8 mouse cellular contexts compared by ENCODE assay signal in the genomic region with DNA sequence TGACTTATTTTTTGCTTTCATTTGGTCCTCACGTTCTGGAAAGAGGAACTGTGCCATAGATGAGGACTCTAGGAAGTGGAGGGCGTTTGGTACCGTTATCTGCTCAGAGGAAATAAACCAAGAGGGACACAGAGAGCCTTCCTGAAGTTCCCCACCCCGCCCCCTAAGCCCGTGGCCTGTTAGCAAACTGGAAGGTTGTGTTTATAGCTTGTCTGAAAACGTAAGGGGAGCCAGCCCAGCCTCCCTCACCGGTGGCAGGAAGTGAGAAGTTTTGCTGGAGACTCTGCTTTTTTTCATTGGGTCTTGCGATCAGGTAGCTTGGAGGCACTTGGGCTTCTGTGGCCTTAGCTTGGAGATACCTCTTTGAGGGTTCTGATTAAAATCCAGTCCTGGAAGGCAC. TPM values are rescaled to one million over a fixed set of nuclear protein-coding genes. Genes with fewer than 3 reads are reported as not detected.
DNase-seq lines count a peak whose midpoint lies in the region; ATAC-seq and TF ChIP-seq lines count a peak whose summit lies in the region.

No protein-coding gene starts in this region.

- H3K4me1 ChIP-seq in cerebellum, adult 2 months (ENCODE audit: control insufficient read depth, insufficient read depth, low read length) = peaks cover 3% of the 10 kb centered on the region; the same call in 1 of the 2 replicates
- H3K4me1 ChIP-seq in bone marrow, adult 2 months (ENCODE audit: control insufficient read depth, insufficient read depth, low read length) = no peaks in the 10 kb centered on the region; the same call in 1 of the 2 replicates
- peaks cover 5% of the 10 kb centered on the region; the same call in 1 of the 2 replicates for H3K4me1 ChIP-seq in intestine, embryonic 15.5 days (replicated peaks)
- no peaks in the 10 kb centered on the region for H3K4me1 ChIP-seq in neural tube, embryonic 11.5 days (ENCODE audit: control insufficient read depth, insufficient read depth, low read length)

- H3K27me3 ChIP-seq in cerebellum, adult 2 months (ENCODE audit: control insufficient read depth, insufficient read depth, low read length) = no peaks in the 10 kb centered on the region; the same call in 1 of the 2 replicates
- 0 out of 2 replicates have a peak, but pooled peaks cover 4% of the 10 kb centered on the region for H3K27me3 ChIP-seq in intestine, embryonic 15.5 days (replicated peaks)
- H3K27me3 ChIP-seq in neural tube, embryonic 11.5 days (ENCODE audit: control insufficient read depth, insufficient read depth, low read length) = no peaks in the 10 kb centered on the region

- no peaks in the 10 kb centered on the region for H3K9me3 ChIP-seq in intestine, embryonic 15.5 days
- H3K9me3 ChIP-seq in neural tube, embryonic 11.5 days (ENCODE audit: control insufficient read depth, low read length) = no peaks in the 10 kb centered on the region

- peak; percentile 8 to 9 for DNase-seq in cerebellum, adult 2 months
- DNase-seq in cerebellum, adult 9-10 months = no peak
- DNase-seq in lung, adult 18-20 months = peak; percentile 66 to 81
- DNase-seq in neural tube, embryonic 11.5 days (ENCODE audit: low spot score) = peak; percentile 50

- H3K36me3 ChIP-seq in intestine, embryonic 15.5 days = no peaks in the 10 kb centered on the region
- no peaks in the 10 kb centered on the region for H3K36me3 ChIP-seq in neural tube, embryonic 11.5 days (ENCODE audit: control insufficient read depth, insufficient read depth, low read length)

- peak overlapping the region; percentile 26 for H3K4me3 ChIP-seq in cerebellum, adult 2 months (replicated peaks; ENCODE audit: insufficient read depth, low read depth, low read length)
- peak overlapping the region; percentile 67 for H3K4me3 ChIP-seq in bone marrow, adult 2 months (replicated peaks; ENCODE audit: control insufficient read depth, low read depth, low read length)
- H3K4me3 ChIP-seq in intestine, embryonic 15.5 days (replicated peaks) = peak overlapping the region; percentile 67
- peak overlapping the region; percentile 76 for H3K4me3 ChIP-seq in neural tube, embryonic 11.5 days (ENCODE audit: low read depth, low read length)

- no peak for TF ChIP-seq POLR2A in cerebellum, adult 2 months (IDR thresholded peaks at IDR 0.05; ENCODE audit: borderline replicate concordance, insufficient read depth, low read length)
- TF ChIP-seq POLR2A in bone marrow, adult 2 months (IDR thresholded peaks at IDR 0.05; ENCODE audit: borderline replicate concordance, control insufficient read depth, low read depth, low read length) = no peak

- ATAC-seq in granulocyte monocyte progenitor cell, adult 5-6 weeks (replicated peaks; ENCODE audit: poor library complexity, severe bottlenecking) = peak; percentile 82
- 0 out of 2 replicates have a peak, but pooled peaks have one; percentile 33 for ATAC-seq in intestine, embryonic 15.5 days
- ATAC-seq in neural tube, embryonic 11.5 days (ENCODE audit: insufficient read depth, low FRiP score, low TSS enrichment) = no peak
- no peak for ATAC-seq in erythroid progenitor cell, adult 5-6 weeks (replicated peaks; ENCODE audit: low FRiP score, poor library complexity, severe bottlenecking)

- peak overlapping the region; percentile 94 for H3K4me2 ChIP-seq in intestine, embryonic 15.5 days (replicated peaks)
- H3K4me2 ChIP-seq in neural tube, embryonic 11.5 days (ENCODE audit: low read depth) = peak overlapping the region; percentile 70

- TF ChIP-seq CTCF in cerebellum, adult 2 months (IDR thresholded peaks at IDR 0.05; ENCODE audit: borderline replicate concordance, insufficient read depth, low read depth, low read length) = no peak
- no peak for TF ChIP-seq CTCF in bone marrow, adult 2 months (IDR thresholded peaks at IDR 0.05; ENCODE audit: control insufficient read depth, insufficient read depth, low read length)

- WGBS in cerebellum, adult 2 months = 16% methylated on average over 8 of the region's 8 CpGs
- 2% methylated on average over 8 of the region's 8 CpGs for WGBS in bone marrow, adult 2 months
- 4% methylated on average over 8 of the region's 8 CpGs for WGBS in intestine, embryonic 15.5 days
- 4% methylated on average over 8 of the region's 8 CpGs for WGBS in neural tube, embryonic 11.5 days

- no peak overlapping the region for H3K27ac ChIP-seq in cerebellum, adult 2 months (ENCODE audit: insufficient read depth, low read length)
- peak overlapping the region; percentile 97 for H3K27ac ChIP-seq in bone marrow, adult 2 months (ENCODE audit: control insufficient read depth, insufficient read depth, low read depth, low read length, poor library complexity)
- H3K27ac ChIP-seq in intestine, embryonic 15.5 days = no peak overlapping the region
- no peak overlapping the region; the same call in 1 of the 2 replicates for H3K27ac ChIP-seq in neural tube, embryonic 11.5 days (ENCODE audit: low read depth, low read length)

- no peak overlapping the region for H3K9ac ChIP-seq in intestine, embryonic 15.5 days
- H3K9ac ChIP-seq in neural tube, embryonic 11.5 days (ENCODE audit: low read length) = peak overlapping the region; percentile 79

RNA-seq across cellular contexts. Expression of gene Vav3, which starts 1.2 kb away (rescaled TPM):
- polyA plus RNA-seq in cerebellum, adult 2 months (2012; rRNA removed) = 8.8 TPM in 2 replicates
- 8.9 and 12.7 TPM in 2 replicates for polyA plus RNA-seq in bone marrow, adult 2 months (2011; ENCODE audit: insufficient read depth, insufficient read length, low replicate concordance, missing spikeins)
- total RNA-seq in granulocyte monocyte progenitor cell, adult 5-6 weeks (2014; fragmentation: Nextera tagmentation) = 52.5 and 75.4 TPM in 2 replicates
- total RNA-seq in granulocyte monocyte progenitor cell, adult 5-6 weeks (2017) = 84.4 and 85.7 TPM in 2 replicates
- polyA plus RNA-seq in intestine, embryonic 15.5 days (2015; fragmentation: Nextera tagmentation; extraction: Ambion mirVana) = 15.9 and 16.6 TPM in 2 replicates
- polyA plus RNA-seq in neural tube, embryonic 11.5 days (2014; fragmentation: Nextera tagmentation; extraction: Ambion mirVana) = 17.4 and 19.9 TPM in 2 replicates
- total RNA-seq in erythroid progenitor cell, adult 5-6 weeks (2015; ENCODE audit: low replicate concordance) = 1.8 and 18.9 TPM in 2 replicates
- total RNA-seq in erythroid progenitor cell, adult 5-6 weeks (2017; ENCODE audit: low replicate concordance) = 4.4 and 5.9 TPM in 2 replicates

Comparison
In these comparisons a context has a peak if more than half of its experiments do, and no peak if none do; other contexts are left out.
1. H3K4me3 ChIP-seq: peak in every context shown above with its lines; median percentile 76 in neural tube, embryonic 11.5 days; 67 in bone marrow, adult 2 months; 67 in intestine, embryonic 15.5 days; 26 in cerebellum, adult 2 months.
2. ATAC-seq: peak in granulocyte monocyte progenitor cell, adult 5-6 weeks (single experiment) and intestine, embryonic 15.5 days (single experiment); none in neural tube, embryonic 11.5 days (single experiment) and erythroid progenitor cell, adult 5-6 weeks (single experiment).